Mouse (Mus musculus): Measurements from ENCODE around the gene Prg3. TPM values are rescaled to one million over a fixed set of nuclear protein-coding genes. Genes with fewer than 3 reads are reported as not detected.
A peak's percentile ranks its signal among the peaks of the same experiment; 100 is the strongest.

Gene Prg3
- not detected in 2 replicates for total RNA-seq (2017)

- peak; percentile 72; the same call in 1 of the 2 replicates for ATAC-seq (ENCODE audit: extremely low read depth, insufficient number of reproducible peaks, low FRiP score, poor library complexity, severe bottlenecking)
These were observed at the start of gene Prg3 for GRCm38 (mm10) chr2:84987930-84988329. Prg3 (plus strand) TSS chr2:84988215.

- peak; percentile 20; the same call in 1 of the 2 replicates for ATAC-seq (ENCODE audit: extremely low read depth, insufficient number of reproducible peaks, low FRiP score, poor library complexity, severe bottlenecking)
These were observed 49.6 kb upstream of the Prg3 start for GRCm38 (mm10) chr2:84938249-84938946.

GRCm38 (mm10) chr2:84939306-84939705, 48.7 kb upstream of the Prg3 start:
- no peak for ATAC-seq (ENCODE audit: extremely low read depth, insufficient number of reproducible peaks, low FRiP score, poor library complexity, severe bottlenecking)

- no peak for ATAC-seq (ENCODE audit: extremely low read depth, insufficient number of reproducible peaks, low FRiP score, poor library complexity, severe bottlenecking)
These were observed 48.3 kb upstream of the Prg3 start for GRCm38 (mm10) chr2:84939711-84940110.

DNA sequence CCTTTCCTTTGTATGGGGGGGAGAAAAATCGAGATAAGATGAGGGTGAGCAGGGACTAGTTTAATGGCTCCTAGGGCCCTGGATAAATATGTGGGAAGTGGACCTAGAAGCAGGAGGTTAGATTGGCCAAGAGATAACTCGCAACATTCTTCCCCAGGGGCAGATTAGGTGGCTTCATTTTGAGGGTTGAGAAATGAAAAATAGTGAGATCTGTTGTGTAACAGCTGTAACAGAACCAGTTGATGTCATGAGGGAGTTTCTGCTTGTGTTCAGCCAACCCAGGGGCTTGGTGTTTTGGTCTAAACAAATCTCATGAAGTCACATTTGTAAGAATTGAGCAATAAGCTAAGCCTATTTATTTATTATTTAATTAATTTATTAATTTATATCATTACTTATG, 46.7 kb upstream of the Prg3 start:
- ATAC-seq (ENCODE audit: extremely low read depth, insufficient number of reproducible peaks, low FRiP score, poor library complexity, severe bottlenecking), result no peak

- ATAC-seq (ENCODE audit: extremely low read depth, insufficient number of reproducible peaks, low FRiP score, poor library complexity, severe bottlenecking), result no peak
These were observed 46.2 kb upstream of the Prg3 start for GRCm38 (mm10) chr2:84941795-84942194.

DNA sequence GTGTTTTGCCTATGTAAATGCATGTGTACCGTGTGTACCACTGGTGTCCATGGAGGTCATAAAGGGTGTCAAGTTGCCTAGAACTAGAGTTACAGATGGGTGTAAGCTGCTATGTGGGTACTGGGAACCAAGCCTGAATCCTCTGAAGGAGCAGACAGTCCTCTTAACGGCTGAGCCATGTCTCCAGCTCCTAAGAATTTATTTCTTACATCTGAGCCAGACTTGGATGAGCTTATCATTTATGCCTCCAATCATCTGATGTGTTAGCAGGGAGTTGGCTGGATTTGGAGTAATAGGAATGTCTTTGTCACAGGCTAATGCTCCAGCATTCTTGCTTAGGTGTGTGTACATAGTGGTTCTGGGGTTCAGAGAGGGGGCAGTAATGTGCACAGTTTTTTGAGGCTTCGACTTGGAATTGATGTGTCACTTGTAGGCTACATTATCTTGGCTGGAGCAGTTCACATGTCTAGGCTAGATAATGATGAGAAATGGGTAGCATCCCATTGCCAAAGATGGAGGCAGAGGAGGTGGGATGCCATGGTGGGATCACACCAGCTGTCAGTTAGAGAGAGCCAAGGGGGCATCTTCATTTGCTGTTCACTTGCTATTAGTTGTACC, 40.8 kb upstream of the Prg3 start:
- no peak for ATAC-seq (ENCODE audit: extremely low read depth, insufficient number of reproducible peaks, low FRiP score, poor library complexity, severe bottlenecking)

DNA sequence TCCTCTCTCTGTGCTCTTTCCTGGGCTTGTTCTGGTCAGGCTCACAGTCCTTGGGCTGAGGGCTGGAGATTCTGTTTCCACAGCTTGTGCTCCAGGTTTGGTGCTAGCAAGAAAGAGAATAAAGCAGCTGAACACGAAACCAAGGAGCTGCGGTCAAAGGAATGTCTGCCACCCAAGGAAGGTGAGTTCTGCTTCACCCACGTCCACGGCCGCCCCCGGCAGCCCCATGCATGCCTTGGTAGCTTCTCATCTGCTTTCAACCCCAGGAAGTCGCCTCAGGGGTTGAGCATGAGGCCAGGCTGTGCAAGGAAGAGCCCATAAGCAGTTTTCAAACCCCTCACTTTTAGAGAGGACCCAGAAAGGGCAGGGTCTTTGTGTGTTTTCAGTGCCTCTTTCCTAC, 39.8 kb upstream of the Prg3 start:
- ATAC-seq (ENCODE audit: extremely low read depth, insufficient number of reproducible peaks, low FRiP score, poor library complexity, severe bottlenecking), result no peak

DNA sequence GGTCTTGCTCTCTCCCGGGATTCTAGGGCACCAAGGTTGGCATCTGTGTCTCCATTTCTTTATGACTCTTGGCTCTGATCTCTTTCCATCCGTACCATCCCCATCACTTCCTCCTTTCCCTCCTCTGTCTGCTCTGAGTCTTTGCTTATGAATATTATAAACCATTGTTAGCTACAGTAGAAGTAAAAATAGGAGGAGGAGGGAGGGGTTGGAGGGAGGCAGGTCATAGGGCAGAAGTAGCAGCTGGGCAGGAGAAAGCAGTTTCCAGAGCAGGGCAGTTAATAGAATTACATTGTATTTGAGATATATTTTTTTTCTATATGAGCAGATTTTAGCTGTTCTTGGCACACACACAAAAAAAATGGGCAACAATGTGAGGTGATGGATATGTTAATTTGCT, 39.3 kb upstream of the Prg3 start:
- ATAC-seq (ENCODE audit: extremely low read depth, insufficient number of reproducible peaks, low FRiP score, poor library complexity, severe bottlenecking), result no peak

DNA sequence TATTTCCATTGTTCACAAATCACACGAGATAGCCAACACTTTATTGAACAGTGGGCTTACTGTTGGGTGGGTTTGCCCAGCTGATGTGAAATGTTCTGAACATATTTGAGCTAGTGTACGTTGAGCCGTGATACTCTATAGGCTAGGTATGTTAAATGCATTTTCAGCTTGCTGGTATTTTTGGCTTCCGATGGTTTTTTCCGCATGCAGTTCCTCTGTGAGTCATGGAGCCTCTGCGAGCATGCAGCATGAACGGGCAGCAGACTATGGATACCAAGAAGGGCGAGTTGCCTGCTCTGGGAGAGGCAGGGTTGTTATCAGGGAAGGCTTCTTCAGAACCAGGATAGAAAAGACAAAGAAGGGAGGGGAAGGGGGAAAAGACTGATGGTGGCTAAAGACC, 37.0 kb upstream of the Prg3 start:
- ATAC-seq (ENCODE audit: extremely low read depth, insufficient number of reproducible peaks, low FRiP score, poor library complexity, severe bottlenecking), result no peak

GRCm38 (mm10) chr2:84952251-84952650, 35.8 kb upstream of the Prg3 start:
- no peak for ATAC-seq (ENCODE audit: extremely low read depth, insufficient number of reproducible peaks, low FRiP score, poor library complexity, severe bottlenecking)

DNA sequence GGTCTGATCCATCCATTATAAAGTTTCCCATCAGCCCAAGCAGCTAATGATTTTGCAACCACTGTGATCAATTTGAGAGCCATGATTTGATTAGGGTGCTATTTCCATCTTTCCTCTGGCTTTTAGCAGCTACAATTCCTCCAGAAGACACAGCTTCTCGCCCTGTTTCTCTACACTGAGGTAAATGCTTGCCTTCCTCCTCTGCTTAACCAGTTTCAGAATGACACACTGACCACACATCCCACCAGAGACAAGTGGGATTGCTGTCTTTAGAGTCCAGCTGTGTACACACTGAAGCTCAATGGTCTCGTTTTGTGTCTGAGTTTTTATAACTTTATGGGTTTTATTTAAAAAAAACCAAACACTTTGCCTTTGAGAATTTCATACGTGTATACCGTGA, 35.3 kb upstream of the Prg3 start:
- ATAC-seq (ENCODE audit: extremely low read depth, insufficient number of reproducible peaks, low FRiP score, poor library complexity, severe bottlenecking), result no peak

GRCm38 (mm10) chr2:84955435-84955834, 32.6 kb upstream of the Prg3 start:
- ATAC-seq (ENCODE audit: extremely low read depth, insufficient number of reproducible peaks, low FRiP score, poor library complexity, severe bottlenecking), result no peak

DNA sequence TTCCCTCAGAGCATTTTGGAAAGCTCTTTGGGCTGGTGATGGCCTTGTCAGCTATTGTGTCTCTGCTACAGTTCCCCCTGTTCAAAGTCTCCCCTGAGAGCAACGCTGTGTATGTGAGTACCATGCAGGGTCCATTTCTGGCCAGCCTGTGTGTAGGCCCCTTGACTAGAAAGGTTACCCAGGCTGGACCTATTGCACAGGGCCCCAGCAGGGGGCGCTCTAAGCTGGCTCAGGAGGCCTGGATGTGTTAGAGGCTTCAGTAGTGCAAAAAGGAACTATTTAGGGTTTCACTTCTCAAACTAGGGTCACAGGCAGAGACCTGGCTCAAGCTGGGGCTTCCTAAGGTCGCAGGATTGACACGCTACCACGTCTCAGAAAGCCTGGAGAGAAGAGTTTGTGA, 31.7 kb upstream of the Prg3 start:
- ATAC-seq (ENCODE audit: extremely low read depth, insufficient number of reproducible peaks, low FRiP score, poor library complexity, severe bottlenecking), result peak; percentile 93

DNA sequence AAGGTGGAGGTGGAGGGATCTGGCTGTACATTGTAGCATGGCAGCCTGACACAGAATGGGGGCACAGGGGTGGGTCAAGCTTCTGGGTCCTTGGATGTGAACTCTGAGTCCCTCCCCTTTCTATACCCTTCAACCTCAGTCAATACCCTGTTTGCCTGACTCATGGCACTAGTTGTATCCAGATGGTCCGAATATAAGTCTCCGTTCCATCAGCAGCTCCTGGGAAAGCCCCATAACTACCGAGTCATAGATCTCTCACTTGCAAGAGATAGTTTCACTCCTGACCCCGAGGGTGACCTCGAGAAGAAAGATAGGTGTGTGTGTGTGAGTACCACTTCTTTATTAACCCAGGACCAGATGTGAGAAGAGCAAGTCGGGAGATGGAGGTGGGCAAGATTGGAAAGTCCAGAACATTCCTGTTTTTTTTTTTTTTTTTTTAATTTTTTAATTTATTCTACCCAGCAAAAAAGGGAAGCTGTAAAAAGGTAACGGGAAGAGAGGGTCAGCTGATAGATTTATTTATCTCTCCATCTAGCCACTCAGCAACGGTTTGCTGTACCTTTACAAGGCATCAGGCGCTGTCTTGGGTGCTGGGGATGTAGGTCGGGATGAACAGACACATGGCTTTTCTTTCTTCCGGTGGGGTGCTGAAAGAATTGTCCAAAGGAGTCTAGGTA, 29.3 kb upstream of the Prg3 start:
- no peak for ATAC-seq (ENCODE audit: extremely low read depth, insufficient number of reproducible peaks, low FRiP score, poor library complexity, severe bottlenecking)

- ATAC-seq (ENCODE audit: extremely low read depth, insufficient number of reproducible peaks, low FRiP score, poor library complexity, severe bottlenecking), result no peak
These were observed 26.7 kb upstream of the Prg3 start for GRCm38 (mm10) chr2:84961300-84961699.

GRCm38 (mm10) chr2:84961901-84962300, 26.1 kb upstream of the Prg3 start:
- no peak for ATAC-seq (ENCODE audit: extremely low read depth, insufficient number of reproducible peaks, low FRiP score, poor library complexity, severe bottlenecking)

GRCm38 (mm10) chr2:84962906-84963507, 25.0 kb upstream of the Prg3 start:
- no peak for ATAC-seq (ENCODE audit: extremely low read depth, insufficient number of reproducible peaks, low FRiP score, poor library complexity, severe bottlenecking)

GRCm38 (mm10) chr2:84964111-84964801, 23.8 kb upstream of the Prg3 start:
- ATAC-seq (ENCODE audit: extremely low read depth, insufficient number of reproducible peaks, low FRiP score, poor library complexity, severe bottlenecking), result peak; percentile 74
